Mouse (Mus musculus) right cerebral cortex, postnatal 4 days (tissue): ENCODE measurements at regions not wholly inside any gene's neighbourhood (a gene's known extent, or its start where the extent isn't known, plus 50 kb on each side); places are given as distances from the start of the nearest gene placed in this dataset.

Experiments
- DNase-seq: peaks from one replicate; pipeline ENCODE4 v3.0.0-alpha.2; 2022

- no peak for DNase-seq
These were observed 57.2 kb downstream of the Lao1 start for GRCm38 (mm10) chr4:119018573-119018972.

GRCm38 (mm10) chr4:119019013-119019781 is 57.8 kb downstream of the Lao1 start:
- peak; percentile 16 for DNase-seq

- DNase-seq, result no peak
These were observed 61.0 kb downstream of the Lao1 start for GRCm38 (mm10) chr4:119022338-119022737.

DNA sequence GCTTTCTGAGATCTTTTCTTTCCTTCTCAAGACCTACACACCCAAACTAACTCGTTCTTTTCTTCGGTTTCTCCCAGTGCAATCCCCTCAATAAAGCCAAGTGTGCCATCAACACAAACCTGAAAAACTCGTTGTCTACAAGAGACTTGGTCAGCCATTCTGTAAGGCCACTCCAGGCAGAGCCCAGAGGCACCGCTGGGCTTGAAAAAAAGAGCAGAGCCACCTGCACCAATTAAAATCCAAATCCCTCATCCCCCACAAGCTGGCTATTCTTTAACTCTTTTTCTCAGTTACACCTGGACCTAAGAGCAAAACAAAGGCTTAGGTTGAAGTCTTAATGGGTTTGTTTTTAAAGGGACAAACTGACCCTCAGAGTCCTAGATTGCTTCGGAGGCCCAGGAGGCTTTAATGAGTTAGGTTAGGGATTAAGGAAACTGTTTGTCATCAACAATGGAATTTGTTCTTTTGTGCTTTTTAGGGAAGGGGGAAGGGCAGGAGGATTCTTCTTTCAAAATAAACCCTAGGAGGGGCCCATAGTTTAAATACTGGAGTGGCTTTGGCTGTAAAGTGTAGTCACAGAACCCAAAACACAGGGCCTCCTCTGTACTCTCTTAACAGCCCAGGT is 65.0 kb downstream of the Lao1 start:
- DNase-seq, result no peak

DNA sequence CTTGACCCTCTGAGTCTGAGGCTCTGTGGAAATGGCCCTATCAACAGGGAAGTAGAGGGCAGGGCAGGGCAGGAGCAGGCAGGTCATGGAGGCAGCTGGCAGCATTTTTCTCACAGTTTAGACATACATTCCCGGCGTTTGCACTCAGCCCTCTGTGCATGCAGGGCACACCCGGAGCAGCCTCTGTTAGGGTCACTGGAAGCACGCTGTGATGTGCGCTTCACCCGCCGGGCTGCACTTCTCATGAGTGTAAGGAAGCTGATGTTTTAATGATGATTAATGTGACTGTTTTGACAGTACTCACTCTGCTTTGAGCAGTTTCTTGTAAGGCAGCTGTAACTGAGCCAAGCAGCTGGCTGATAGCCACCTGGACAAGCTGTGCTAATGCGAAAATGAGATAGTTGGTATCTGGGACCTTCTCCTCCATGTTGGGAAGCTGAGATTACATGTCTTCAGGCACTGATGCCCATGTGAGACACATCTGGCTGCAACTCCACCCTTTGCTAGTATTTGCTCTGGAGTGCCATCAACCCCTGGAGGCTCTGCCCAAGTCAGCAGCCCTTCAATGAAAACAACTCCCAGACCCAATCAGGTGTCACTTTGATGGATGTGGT is 66.9 kb downstream of the Lao1 start:
- DNase-seq, result no peak

DNA sequence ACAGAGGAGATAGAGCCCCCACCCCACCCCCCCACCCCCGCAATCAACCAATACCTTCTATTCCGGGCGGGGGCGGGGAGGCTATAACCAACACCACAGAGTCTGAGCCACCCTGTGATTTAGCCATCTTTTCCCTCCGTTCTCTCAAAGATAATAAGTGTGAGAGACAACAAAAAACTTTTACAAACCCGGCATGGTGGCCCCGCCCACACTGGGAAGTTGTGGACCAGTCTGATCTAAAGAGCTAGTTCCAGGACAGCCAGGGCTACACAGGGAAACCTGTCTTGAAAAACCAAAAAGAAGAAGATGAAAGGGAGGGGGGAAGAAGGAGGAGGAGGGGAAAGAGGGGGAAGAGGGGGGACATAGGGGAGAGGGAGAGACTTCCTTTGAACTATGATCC is 67.7 kb downstream of the Lao1 start:
- no peak for DNase-seq

- DNase-seq, result no peak
These were observed 68.4 kb downstream of the Lao1 start for GRCm38 (mm10) chr4:119029735-119030134.

DNA sequence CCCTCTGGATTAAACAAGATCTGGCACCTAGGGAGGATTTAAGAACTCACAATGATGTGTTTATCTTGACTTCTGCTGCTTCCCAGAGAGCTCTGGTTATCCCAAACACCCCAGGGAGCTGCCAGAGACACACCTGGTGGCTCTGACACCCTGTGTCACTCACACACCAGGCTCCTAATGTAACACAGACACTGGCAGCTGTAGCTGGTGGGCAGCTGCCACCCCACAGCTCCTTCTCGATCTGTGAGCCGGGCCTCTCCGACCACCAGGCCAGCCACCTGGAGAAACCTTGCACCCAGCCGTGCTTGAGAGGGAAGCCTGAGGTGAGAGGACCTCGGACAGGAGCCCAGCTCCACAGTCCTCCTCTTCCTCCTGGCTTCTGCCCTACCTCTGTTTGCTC is 69.5 kb downstream of the Lao1 start:
- DNase-seq, result no peak

GRCm38 (mm10) chr4:119033006-119033405 is 71.6 kb downstream of the Lao1 start:
- no peak for DNase-seq

DNA sequence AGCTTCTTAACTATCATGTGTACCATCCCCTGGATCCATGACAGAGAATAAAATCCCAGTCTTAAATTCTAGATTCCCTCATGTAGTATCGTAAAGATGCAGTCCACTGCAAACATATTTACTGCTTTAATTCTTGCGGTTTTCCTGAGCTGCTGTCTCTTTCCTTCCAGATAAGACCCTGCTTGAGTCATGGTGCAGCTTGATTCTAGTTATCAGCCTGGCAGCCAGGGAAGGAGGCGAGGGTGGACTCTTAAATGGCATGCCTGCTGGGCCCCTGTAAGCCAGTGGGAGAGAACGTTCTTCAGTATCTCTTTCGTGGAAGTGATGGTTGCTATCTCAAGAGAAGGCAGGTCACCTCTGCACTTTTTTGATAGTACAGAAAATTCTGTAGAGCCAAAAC is 71.9 kb upstream of the Slc2a1 start:
- no peak for DNase-seq

- DNase-seq, result no peak
These were observed 68.5 kb upstream of the Slc2a1 start for GRCm38 (mm10) chr4:119040041-119040440.

DNA sequence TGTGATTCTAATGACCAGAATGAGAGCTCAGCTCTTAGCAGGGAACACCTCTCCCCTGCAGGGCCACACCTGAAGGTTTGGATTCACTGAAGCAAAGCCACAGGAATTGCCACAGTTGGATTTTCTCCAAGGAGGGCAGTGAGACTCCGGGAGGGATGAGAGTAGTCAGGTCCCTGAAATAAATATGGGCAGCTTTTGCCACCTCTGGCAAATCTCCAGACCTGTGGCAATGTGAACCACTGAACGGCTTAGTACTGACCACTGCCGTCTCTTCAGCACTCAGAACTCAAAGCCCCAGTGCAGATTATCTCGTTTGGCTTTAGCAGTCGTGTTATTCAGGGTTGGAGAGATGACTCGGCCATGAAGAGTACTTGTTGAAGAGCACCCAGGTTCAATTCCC is 66.9 kb upstream of the Slc2a1 start:
- no peak for DNase-seq

GRCm38 (mm10) chr4:119044005-119044677 is 64.4 kb upstream of the Slc2a1 start:
- DNase-seq, result no peak

DNA sequence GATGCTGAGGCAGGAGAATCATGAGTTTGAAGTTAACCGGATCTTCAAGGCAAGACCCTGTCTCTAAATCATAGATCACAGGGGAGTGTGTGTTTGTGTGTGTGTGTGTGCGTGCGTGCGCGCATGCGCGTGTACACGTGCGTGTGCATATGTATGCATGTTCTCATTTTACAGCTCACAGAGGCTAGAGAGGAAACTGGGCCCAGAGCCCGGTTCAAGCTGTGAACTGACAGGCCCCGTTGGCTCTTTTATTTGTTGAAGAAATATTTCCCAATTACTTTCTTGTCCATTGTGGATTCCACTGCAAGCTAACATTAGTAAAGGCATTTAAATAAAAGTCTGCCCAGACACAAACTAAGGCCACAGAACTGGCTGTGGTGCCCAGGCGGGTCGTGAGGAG is 63.7 kb upstream of the Slc2a1 start:
- peak; percentile 20 for DNase-seq

DNA sequence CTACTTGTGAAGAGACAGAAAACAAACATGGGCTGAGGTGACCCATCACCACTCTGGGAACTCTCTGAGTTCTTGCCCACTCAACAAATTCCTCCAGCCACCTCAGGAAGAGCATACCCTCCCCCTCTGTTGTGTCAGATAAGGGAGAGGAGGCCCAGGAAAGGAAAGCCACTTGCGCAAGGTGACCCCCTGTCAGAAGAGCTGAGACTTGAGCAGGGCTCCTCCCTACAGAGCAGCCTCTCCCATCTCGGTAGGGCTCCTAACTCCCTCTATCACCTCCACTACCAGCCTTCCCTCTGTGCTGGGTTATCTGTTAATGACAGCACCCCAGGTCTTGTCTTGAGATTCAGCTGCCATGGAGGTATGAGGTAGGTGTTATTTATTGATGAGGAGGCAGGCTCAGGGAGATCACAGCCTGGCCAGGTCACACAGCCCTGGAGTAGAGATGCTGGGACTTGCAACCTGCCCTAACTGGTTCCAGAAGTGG is 57.6 kb upstream of the Slc2a1 start:
- DNase-seq, result no peak

DNA sequence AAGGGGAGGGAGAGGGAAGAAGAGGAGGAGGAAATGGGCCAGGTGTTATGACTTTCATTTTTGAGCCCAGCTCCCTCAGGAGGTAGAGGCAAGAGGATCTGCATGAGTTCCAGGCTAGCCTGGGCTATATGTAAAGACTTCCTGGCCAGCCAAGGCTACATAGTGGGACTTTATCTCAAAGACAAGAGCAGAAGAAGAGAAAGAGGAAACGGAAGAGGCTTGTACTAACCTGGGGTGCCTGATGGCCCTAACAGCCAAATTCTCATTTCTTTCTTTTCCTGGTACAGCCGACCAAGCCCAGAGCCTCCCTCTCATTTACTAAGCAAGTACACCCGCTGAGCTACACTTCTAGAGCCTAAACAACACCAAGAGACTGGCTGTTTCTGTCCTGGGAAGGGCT is 56.0 kb upstream of the Slc2a1 start:
- DNase-seq, result no peak

DNA sequence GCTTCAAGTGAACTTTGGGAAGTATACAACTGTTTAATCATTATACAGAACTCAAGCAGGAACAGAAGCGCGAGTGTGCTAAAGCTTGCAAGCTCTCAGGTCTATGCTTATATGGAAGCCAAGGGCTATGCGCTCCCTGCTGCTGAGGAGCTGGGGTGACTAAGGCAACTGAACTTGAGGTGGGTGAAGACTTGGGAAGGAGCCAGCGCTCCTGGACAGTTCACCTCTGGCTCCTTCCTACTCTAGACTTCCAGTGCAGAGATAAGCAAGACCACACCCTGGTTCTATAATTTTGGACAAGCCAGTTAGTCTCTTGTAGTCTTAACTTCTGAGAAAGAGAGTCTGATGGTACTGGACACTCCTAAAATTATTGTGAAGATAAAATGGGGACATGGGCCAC is 55.3 kb upstream of the Slc2a1 start:
- no peak for DNase-seq

- DNase-seq, result no peak
These were observed 54.8 kb upstream of the Slc2a1 start for GRCm38 (mm10) chr4:119053680-119054079.

DNA sequence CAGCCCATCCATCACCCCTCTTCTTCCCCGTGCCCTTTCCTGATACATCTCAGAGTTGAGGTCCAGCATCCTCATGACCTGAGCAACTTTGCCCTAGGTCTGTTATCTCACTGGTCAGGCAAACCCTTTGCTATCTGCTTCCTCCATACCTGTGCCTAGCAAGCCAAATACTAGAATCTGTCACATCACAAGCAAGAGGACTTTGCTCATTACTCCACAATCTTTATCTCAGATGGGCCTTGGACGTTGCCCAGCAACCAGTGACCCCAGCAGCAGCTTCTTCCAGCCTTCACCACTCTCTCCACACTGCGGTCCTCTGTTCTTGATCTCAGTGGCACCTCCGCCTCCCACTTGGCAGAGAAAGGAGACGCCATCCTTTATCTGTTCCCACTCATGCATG is 54.4 kb upstream of the Slc2a1 start:
- DNase-seq, result no peak

DNA sequence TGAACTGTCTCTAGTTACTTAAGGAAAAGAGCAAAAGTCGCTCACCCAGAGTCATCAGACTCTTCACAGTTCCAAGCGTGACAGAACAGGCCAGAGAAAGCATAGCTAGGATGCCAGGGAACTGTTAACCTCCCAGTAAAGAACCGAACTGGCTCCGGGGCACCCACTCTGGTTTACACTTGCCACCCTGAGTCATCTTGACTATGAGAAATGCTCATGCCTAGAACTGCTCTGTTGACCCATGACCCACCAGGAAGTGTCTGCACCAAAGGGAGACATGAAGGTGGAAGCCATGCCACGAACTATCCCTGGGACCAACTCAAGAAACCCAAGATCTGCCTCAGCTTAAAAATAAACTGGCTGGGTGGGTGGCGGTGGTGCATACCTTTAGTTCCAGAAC is 51.3 kb upstream of the Slc2a1 start:
- no peak for DNase-seq

- DNase-seq, result no peak
These were observed 50.7 kb upstream of the Slc2a1 start for GRCm38 (mm10) chr4:119057826-119058225.
